Mouse (Mus musculus): ENCODE results near the gene Bmp7.

The Bmp7 gene

GRCm38 (mm10) chr2:172940799-172941163 is 660 bp upstream of the Bmp7 start:
- no peak for DNase-seq

- DNase-seq = no peak
These were observed 500 bp downstream of the Bmp7 start for GRCm38 (mm10) chr2:172939639-172940002.

GRCm38 (mm10) chr2:172938761-172939638 is 1.1 kb downstream of the Bmp7 start:
- DNase-seq = no peak

GRCm38 (mm10) chr2:172937326-172938190 is 2.6 kb downstream of the Bmp7 start:
- no peak for DNase-seq

- DNase-seq = no peak
These were observed 3.3 kb downstream of the Bmp7 start for GRCm38 (mm10) chr2:172936844-172937243.

GRCm38 (mm10) chr2:172935776-172936562 is 4.2 kb downstream of the Bmp7 start:
- no peak for DNase-seq

- no peak for DNase-seq
These were observed 5.0 kb downstream of the Bmp7 start for GRCm38 (mm10) chr2:172934891-172935740.

GRCm38 (mm10) chr2:172934420-172934788 is 5.7 kb downstream of the Bmp7 start:
- no peak for DNase-seq

GRCm38 (mm10) chr2:172933631-172934419 is 6.3 kb downstream of the Bmp7 start:
- DNase-seq = no peak

GRCm38 (mm10) chr2:172931137-172931898 is 8.8 kb downstream of the Bmp7 start:
- DNase-seq = no peak

GRCm38 (mm10) chr2:172929905-172930436 is 10.2 kb downstream of the Bmp7 start:
- no peak for DNase-seq

- DNase-seq = no peak
These were observed 12.5 kb downstream of the Bmp7 start for GRCm38 (mm10) chr2:172927643-172928042.

GRCm38 (mm10) chr2:172926311-172926710 is 13.8 kb downstream of the Bmp7 start:
- DNase-seq = no peak

GRCm38 (mm10) chr2:172924961-172925360 is 15.2 kb downstream of the Bmp7 start:
- no peak for DNase-seq

GRCm38 (mm10) chr2:172923198-172923597 is 16.9 kb downstream of the Bmp7 start:
- no peak for DNase-seq

GRCm38 (mm10) chr2:172922597-172922996 is 17.5 kb downstream of the Bmp7 start:
- no peak for DNase-seq

- DNase-seq = no peak
These were observed 26.1 kb downstream of the Bmp7 start for GRCm38 (mm10) chr2:172914018-172914417.

- DNase-seq = no peak
These were observed 28.4 kb downstream of the Bmp7 start for GRCm38 (mm10) chr2:172911715-172912114.

GRCm38 (mm10) chr2:172911157-172911556 is 29.0 kb downstream of the Bmp7 start:
- DNase-seq = no peak

- DNase-seq = no peak
These were observed 30.7 kb downstream of the Bmp7 start for GRCm38 (mm10) chr2:172909463-172909862.

All from right cerebral cortex, adult 18-20 months (tissue).